8 mouse cellular contexts compared by ENCODE assay signal in genomic region chr10:76902588-76902987, GRCm38 (mm10). TPM values are rescaled to one million over a fixed set of nuclear protein-coding genes. Genes with fewer than 3 reads are reported as not detected.
DNase-seq lines count a peak whose midpoint lies in the region; ATAC-seq lines count a peak whose summit lies in the region.

No protein-coding gene starts in this region.

- H3K9me3 ChIP-seq in forebrain, embryonic 15.5 days, result no peaks in the 10 kb centered on the region
- no peaks in the 10 kb centered on the region for H3K9me3 ChIP-seq in intestine, embryonic 14.5 days (ENCODE audit: control insufficient read depth, low read length)

- H3K36me3 ChIP-seq in forebrain, embryonic 15.5 days, result no peaks in the 10 kb centered on the region
- H3K36me3 ChIP-seq in intestine, embryonic 14.5 days (ENCODE audit: control insufficient read depth, insufficient read depth, low read length), result no peaks in the 10 kb centered on the region

- peak overlapping the region; percentile 50; the same call in 1 of the 2 replicates for H3K27ac ChIP-seq in forebrain, embryonic 15.5 days (replicated peaks)
- peak overlapping the region; percentile 66 for H3K27ac ChIP-seq in intestine, embryonic 14.5 days (ENCODE audit: low read depth)

- no peak overlapping the region for H3K9ac ChIP-seq in forebrain, embryonic 15.5 days (replicated peaks)
- H3K9ac ChIP-seq in intestine, embryonic 14.5 days (ENCODE audit: low read length), result no peak overlapping the region

- no peak overlapping the region for H3K4me3 ChIP-seq in forebrain, embryonic 15.5 days
- no peak overlapping the region for H3K4me3 ChIP-seq in intestine, embryonic 14.5 days (ENCODE audit: low read depth, low read length)

- DNase-seq in Muller cell, postnatal 12 days (ENCODE audit: inconsistent ontology term), result peak; percentile 81
- peak; percentile 50 for DNase-seq in adrenal gland, postnatal 25 days
- peak; percentile 68 for DNase-seq in intestine, embryonic 14.5 days (ENCODE audit: low spot score)
- DNase-seq in mesoderm, embryonic 11.5 days (ENCODE audit: low read depth, low spot score), result peak; percentile 20
- DNase-seq in urinary bladder, postnatal 10 days (ENCODE audit: low spot score), result no peak
- no peak for DNase-seq in right cerebral cortex, postnatal 10 days (ENCODE audit: low spot score in 2 of 2)
- DNase-seq in layer of hippocampus, adult 18-20 months (ENCODE audit: low spot score in 2 of 2), result no peak

- H3K27me3 ChIP-seq in forebrain, embryonic 15.5 days, result no peaks in the 10 kb centered on the region
- no peaks in the 10 kb centered on the region for H3K27me3 ChIP-seq in intestine, embryonic 14.5 days (replicated peaks; ENCODE audit: control insufficient read depth, insufficient read depth, low read length)

- H3K4me2 ChIP-seq in forebrain, embryonic 15.5 days (replicated peaks), result no peak overlapping the region
- H3K4me2 ChIP-seq in intestine, embryonic 14.5 days (ENCODE audit: low read length), result no peak overlapping the region

- peaks cover 16% of the 10 kb centered on the region for H3K4me1 ChIP-seq in forebrain, embryonic 15.5 days
- peaks cover 30% of the 10 kb centered on the region for H3K4me1 ChIP-seq in intestine, embryonic 14.5 days (replicated peaks; ENCODE audit: control insufficient read depth, insufficient read depth, low read length)

- 17% methylated on average over 6 of the region's 6 CpGs for WGBS in forebrain, embryonic 15.5 days
- WGBS in intestine, embryonic 14.5 days, result 22% methylated on average over 6 of the region's 6 CpGs

- ATAC-seq in forebrain, embryonic 15.5 days (replicated peaks), result peak; percentile 76
- peak; percentile 44; the same call in 1 of the 2 replicates for ATAC-seq in intestine, embryonic 14.5 days (replicated peaks; ENCODE audit: low FRiP score, low TSS enrichment, low read depth)

RNA-seq across cellular contexts. Expression of gene Pcbp3, which starts 59.1 kb away (rescaled TPM):
- 27.3 and 31.6 TPM in 2 replicates for total RNA-seq in adrenal gland, postnatal 25 days (2021)
- 56.3 and 59.4 TPM in 2 replicates for polyA plus RNA-seq in forebrain, embryonic 15.5 days (2015; fragmentation: Nextera tagmentation; extraction: Ambion mirVana)
- 29.0 and 30.3 TPM in 2 replicates for polyA plus RNA-seq in intestine, embryonic 14.5 days (2014; fragmentation: Nextera tagmentation; extraction: Ambion mirVana)
- 10 to 100 TPM; 64.6 to 66.0 TPM for total RNA-seq in layer of hippocampus, adult 18-20 months (2021)

Comparison
In these comparisons a context has a peak if more than half of its experiments do, and no peak if none do; other contexts are left out.
1. DNase-seq: peak in Muller cell, postnatal 12 days (single experiment), adrenal gland, postnatal 25 days (single experiment), intestine, embryonic 14.5 days (single experiment) and mesoderm, embryonic 11.5 days (single experiment); none in urinary bladder, postnatal 10 days (single experiment), right cerebral cortex, postnatal 10 days (0 of 2) and layer of hippocampus, adult 18-20 months (0 of 2).